Mouse (Mus musculus) A20 (cell line): ENCODE data around the gene Cped1.

Source experiments
- DNase-seq: peaks from one replicate; pipeline ENCODE4 v3.0.0-alpha.2; 2011; ENCODE audit warnings: low read depth, low spot score

Gene Cped1

GRCm38 (mm10) chr6:21985732-21986540 is at the start of gene Cped1:
TSS of gene Cped1 (plus strand) at chr6:21985916.
- peak; percentile 56 for DNase-seq

- no peak for DNase-seq
Measured at GRCm38 (mm10) chr6:21937981-21938635, 47.6 kb upstream of the Cped1 start.

GRCm38 (mm10) chr6:21949226-21949731 is 36.4 kb upstream of the Cped1 start, which contains the start of gene Ing3:
TSS of gene Ing3 (plus strand) at chr6:21949571.
- DNase-seq, result peak; percentile 98

GRCm38 (mm10) chr6:21949771-21950448 is 35.8 kb upstream of the Cped1 start:
- DNase-seq, result peak; percentile 96

- DNase-seq, result peak; percentile 52
Measured at GRCm38 (mm10) chr6:21950676-21951075, 35.0 kb upstream of the Cped1 start.

- DNase-seq, result no peak
Measured at GRCm38 (mm10) chr6:21955468-21955867, 30.2 kb upstream of the Cped1 start.

GRCm38 (mm10) chr6:21958922-21959321 is 26.8 kb upstream of the Cped1 start:
- DNase-seq, result peak; percentile 17

GRCm38 (mm10) chr6:21959909-21960308 is 25.8 kb upstream of the Cped1 start:
- DNase-seq, result no peak

GRCm38 (mm10) chr6:21977532-21977931 is 8.2 kb upstream of the Cped1 start:
- DNase-seq, result no peak

GRCm38 (mm10) chr6:21981114-21981513 is 4.6 kb upstream of the Cped1 start:
- DNase-seq, result no peak

- DNase-seq, result peak; percentile 82
Measured at GRCm38 (mm10) chr6:21984990-21985731, 555 bp upstream of the Cped1 start.

- DNase-seq, result no peak
Measured at GRCm38 (mm10) chr6:21986660-21987331, 1.1 kb downstream of the Cped1 start.

GRCm38 (mm10) chr6:21987554-21987953 is 1.8 kb downstream of the Cped1 start:
- DNase-seq, result no peak

GRCm38 (mm10) chr6:21988296-21988695 is 2.6 kb downstream of the Cped1 start:
- no peak for DNase-seq

GRCm38 (mm10) chr6:21989081-21989480 is 3.4 kb downstream of the Cped1 start:
- no peak for DNase-seq

- no peak for DNase-seq
Measured at GRCm38 (mm10) chr6:21990181-21991135, 4.7 kb downstream of the Cped1 start.

GRCm38 (mm10) chr6:21991151-21991550 is 5.4 kb downstream of the Cped1 start:
- no peak for DNase-seq

GRCm38 (mm10) chr6:21993070-21993469 is 7.4 kb downstream of the Cped1 start:
- no peak for DNase-seq

- DNase-seq, result no peak
Measured at GRCm38 (mm10) chr6:21998131-21998530, 12.4 kb downstream of the Cped1 start.

- DNase-seq, result no peak
Measured at GRCm38 (mm10) chr6:21999025-21999424, 13.3 kb downstream of the Cped1 start.
